Mouse (Mus musculus) limb, embryonic 11.5 days (tissue): ENCODE data around the gene Pnmt. TPM values are rescaled to one million over a fixed set of nuclear protein-coding genes. Genes with fewer than 3 reads are reported as not detected.
A peak's percentile ranks its signal among the peaks of the same experiment; 100 is the strongest.

Experiments
- ATAC-seq: fragments of 200-750 bp; cut with Nextera tagmentation; 2 replicates; pipeline ENCODE4 v1.8.0; 2017; ENCODE audit warnings: low read depth; ENCODE audit not compliant: insufficient number of reproducible peaks, low FRiP score, low TSS enrichment
- DNase-seq: peaks from one replicate; pipeline ENCODE4 v3.0.0-alpha.2; 2015; ENCODE audit warnings: low spot score
- H3K27ac ChIP-seq: fragments of 300-500 bp; sonication (generic); replicated peaks from 2 replicates; pipeline ENCODE4 v1.5.1; 2014; ENCODE audit warnings: low read depth, mild to moderate bottlenecking, low read length
- H3K27me3 ChIP-seq: fragments of 300-500 bp; sonication (generic); 2 replicates; pipeline ENCODE4 v1.6.1; 2014; ENCODE audit warnings: mild to moderate bottlenecking, low read length, mixed read lengths; ENCODE audit not compliant: control insufficient read depth, insufficient read depth
- H3K36me3 ChIP-seq: fragments of 300-500 bp; sonication (generic); 2 replicates; pipeline ENCODE4 v1.6.1; 2014; ENCODE audit warnings: mild to moderate bottlenecking, low read length, moderate library complexity, mixed read lengths; ENCODE audit not compliant: control insufficient read depth, insufficient read depth
- H3K4me1 ChIP-seq: fragments of 300-500 bp; sonication (generic); 2 replicates; pipeline ENCODE4 v1.6.1; 2014; ENCODE audit warnings: low read length, mixed read lengths; ENCODE audit not compliant: control insufficient read depth, insufficient read depth
- H3K4me2 ChIP-seq: fragments of 300-500 bp; sonication (generic); 2 replicates; pipeline ENCODE4 v1.6.1; 2014; ENCODE audit warnings: low read depth, mild to moderate bottlenecking, moderate library complexity; ENCODE audit not compliant: severe bottlenecking
- H3K4me3 ChIP-seq: fragments of 300-500 bp; sonication (generic); 2 replicates; pipeline ENCODE4 v1.5.1; 2014; ENCODE audit warnings: low read depth, low read length
- H3K9ac ChIP-seq: fragments of 300-500 bp; sonication (generic); 2 replicates; pipeline ENCODE4 v1.6.1; 2014; ENCODE audit warnings: mild to moderate bottlenecking, low read length
- H3K9me3 ChIP-seq: fragments of 300-500 bp; sonication (generic); 2 replicates; pipeline ENCODE4 v1.6.1; 2016; ENCODE audit warnings: low read length; ENCODE audit not compliant: control insufficient read depth
- WGBS: fragments of 180-500 bp; shearing (Covaris S2); extraction: QIAGEN DNeasy Blood & Tissue Kit; methylation state at CpG from one replicate; pipeline ENCODE4 v1.1.7; 2014; 5-methylcytosine and 5-hydroxymethylcytosine counted together
- polyA plus RNA-seq: library from polyadenylated mRNA; unstranded; fragments of >200 nt; fragmentation: Nextera tagmentation; extraction: Ambion mirVana; gene quantifications from 2 replicates; pipeline ENCODE4 v1.2.1, GENCODE M21; 2014

The Pnmt gene
- polyA plus RNA-seq: 0.13 and 0.17 TPM in 2 replicates

- WGBS: 49% methylated on average over 25 of the region's 25 CpGs
- peaks cover 47% of the 10 kb centered on the region for H3K27me3 ChIP-seq
- H3K9me3 ChIP-seq: no peaks in the 10 kb centered on the region
- H3K9ac ChIP-seq: no peak within 1 kb of the TSS
- H3K27ac ChIP-seq: no peak within 1 kb of the TSS
- peak within 1 kb of the TSS; percentile 29; the same call in 1 of the 2 replicates for H3K4me2 ChIP-seq
- H3K4me1 ChIP-seq: no peaks in the 10 kb centered on the region
- no peak for DNase-seq
- ATAC-seq: no peak
- peak within 1 kb of the TSS; percentile 12 for H3K4me3 ChIP-seq
- no peaks in the 10 kb centered on the region for H3K36me3 ChIP-seq
These were observed at the start of gene Pnmt for GRCm38 (mm10) chr11:98385638-98386585. TSS of gene Pnmt (plus strand) at chr11:98386450.

DNA sequence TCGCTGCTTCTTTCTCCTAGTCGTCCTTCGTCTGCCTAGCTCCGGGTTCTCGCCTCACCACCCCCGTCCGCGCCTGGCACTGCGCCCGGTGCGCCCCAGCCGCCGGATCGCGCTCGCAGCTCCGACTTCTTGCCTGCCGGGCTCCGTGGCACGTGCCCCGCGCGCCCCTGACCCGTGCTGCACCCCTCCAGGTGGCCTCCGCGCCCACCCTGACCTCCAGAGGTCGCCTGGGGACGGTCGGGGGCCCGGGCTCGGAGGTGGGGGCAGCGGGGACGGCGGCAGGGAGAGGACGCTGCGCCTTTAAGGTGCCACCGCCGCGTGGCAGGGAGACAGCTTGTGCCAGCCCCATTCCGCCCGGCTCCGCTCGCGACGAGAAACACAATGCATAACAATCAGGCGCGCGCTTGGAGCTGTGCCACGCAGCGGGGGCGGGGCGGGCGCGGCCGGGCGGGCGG, 47.7 kb upstream of the Pnmt start:
- ATAC-seq: no peak
- peak overlapping the region; percentile 85 for H3K4me2 ChIP-seq
- under 1% methylated on average over 57 of the region's 57 CpGs for WGBS
- no peaks in the 10 kb centered on the region for H3K9me3 ChIP-seq
- peaks cover 87% of the 10 kb centered on the region for H3K27me3 ChIP-seq
- no peak overlapping the region for H3K27ac ChIP-seq
- no peaks in the 10 kb centered on the region; the same call in 1 of the 2 replicates for H3K36me3 ChIP-seq
- no peak for DNase-seq
- H3K4me3 ChIP-seq: peak overlapping the region; percentile 34
- H3K4me1 ChIP-seq: peaks cover 18% of the 10 kb centered on the region
- H3K9ac ChIP-seq: peak overlapping the region; percentile 34; the same call in 1 of the 2 replicates

DNA sequence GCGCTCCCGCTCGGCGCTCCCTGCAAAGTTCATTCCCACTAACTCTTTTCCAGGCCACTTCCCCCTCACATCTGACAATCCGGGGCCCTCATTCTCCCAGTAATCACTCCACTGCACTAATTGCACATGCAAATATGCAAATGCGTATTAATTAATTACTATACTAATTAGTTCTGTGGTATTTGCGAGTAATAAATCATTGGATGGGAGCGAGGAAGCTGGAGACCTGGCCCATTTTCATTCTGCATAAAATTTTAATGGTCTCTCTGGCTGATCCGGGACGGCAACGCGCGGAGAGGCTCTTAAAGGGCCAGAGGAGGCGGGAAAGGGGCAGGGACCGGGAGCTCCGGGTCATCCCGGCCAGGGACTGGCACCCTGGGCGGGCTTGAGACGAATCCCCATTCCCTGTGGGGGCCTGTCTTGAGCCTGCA, 47.2 kb upstream of the Pnmt start:
- H3K27ac ChIP-seq: no peak overlapping the region
- peak overlapping the region; percentile 34 for H3K4me3 ChIP-seq
- H3K9me3 ChIP-seq: no peaks in the 10 kb centered on the region
- H3K27me3 ChIP-seq: peaks cover 82% of the 10 kb centered on the region
- under 1% methylated on average over 19 of the region's 19 CpGs for WGBS
- H3K4me2 ChIP-seq: peak overlapping the region; percentile 85
- no peaks in the 10 kb centered on the region; the same call in 1 of the 2 replicates for H3K36me3 ChIP-seq
- DNase-seq (no peak), ATAC-seq (no peak)
- H3K9ac ChIP-seq: peak overlapping the region; percentile 4; the same call in 1 of the 2 replicates
- H3K4me1 ChIP-seq: peaks cover 18% of the 10 kb centered on the region

GRCm38 (mm10) chr11:98339679-98340287, 46.5 kb upstream of the Pnmt start:
- H3K27me3 ChIP-seq: peaks cover 75% of the 10 kb centered on the region
- no peak overlapping the region for H3K9ac ChIP-seq
- peak overlapping the region; percentile 85; the same call in 1 of the 2 replicates for H3K4me2 ChIP-seq
- peaks cover 18% of the 10 kb centered on the region for H3K4me1 ChIP-seq
- H3K4me3 ChIP-seq: no peak overlapping the region
- DNase-seq (no peak), ATAC-seq (no peak)
- no peaks in the 10 kb centered on the region for H3K9me3 ChIP-seq
- H3K27ac ChIP-seq: no peak overlapping the region
- no peaks in the 10 kb centered on the region; the same call in 1 of the 2 replicates for H3K36me3 ChIP-seq
- WGBS: 9% methylated on average over 11 of the region's 11 CpGs

DNA sequence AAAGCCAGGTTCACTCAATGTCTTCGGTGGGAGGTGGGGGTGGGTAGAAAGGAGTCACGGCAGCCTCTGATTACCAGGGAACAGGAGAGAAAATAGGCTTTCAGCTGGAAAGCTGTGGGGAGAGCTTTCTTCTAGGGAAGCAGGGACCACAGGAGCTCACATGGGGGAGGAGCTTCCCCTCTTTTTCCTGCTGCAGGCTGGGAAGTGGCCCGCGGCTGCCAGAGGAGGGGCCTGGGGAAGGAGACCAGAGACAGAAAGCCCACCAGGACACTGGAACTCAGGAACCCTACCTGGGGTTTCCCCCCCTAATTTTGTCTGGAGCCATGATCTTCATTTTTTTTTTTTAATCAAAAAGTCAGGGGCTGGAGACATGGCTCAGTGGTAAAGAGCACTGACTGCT, 45.7 kb upstream of the Pnmt start:
- H3K4me3 ChIP-seq: no peak overlapping the region
- H3K27me3 ChIP-seq: peaks cover 74% of the 10 kb centered on the region
- H3K36me3 ChIP-seq: no peaks in the 10 kb centered on the region; the same call in 1 of the 2 replicates
- WGBS: 9% methylated on average over 3 of the region's 4 CpGs
- ATAC-seq (no peak), DNase-seq (no peak)
- no peak overlapping the region for H3K27ac ChIP-seq
- H3K9ac ChIP-seq: no peak overlapping the region
- H3K9me3 ChIP-seq: no peaks in the 10 kb centered on the region
- H3K4me1 ChIP-seq: peaks cover 18% of the 10 kb centered on the region
- H3K4me2 ChIP-seq: no peak overlapping the region

GRCm38 (mm10) chr11:98341174-98341573, 45.1 kb upstream of the Pnmt start:
- no peak overlapping the region for H3K9ac ChIP-seq
- no peak overlapping the region for H3K4me3 ChIP-seq
- H3K9me3 ChIP-seq: no peaks in the 10 kb centered on the region
- H3K4me1 ChIP-seq: peaks cover 18% of the 10 kb centered on the region
- peaks cover 74% of the 10 kb centered on the region for H3K27me3 ChIP-seq
- no peaks in the 10 kb centered on the region; the same call in 1 of the 2 replicates for H3K36me3 ChIP-seq
- no peak overlapping the region for H3K27ac ChIP-seq
- ATAC-seq (no peak), DNase-seq (no peak)
- WGBS: 60% methylated on average over 4 of the region's 4 CpGs
- H3K4me2 ChIP-seq: no peak overlapping the region

DNA sequence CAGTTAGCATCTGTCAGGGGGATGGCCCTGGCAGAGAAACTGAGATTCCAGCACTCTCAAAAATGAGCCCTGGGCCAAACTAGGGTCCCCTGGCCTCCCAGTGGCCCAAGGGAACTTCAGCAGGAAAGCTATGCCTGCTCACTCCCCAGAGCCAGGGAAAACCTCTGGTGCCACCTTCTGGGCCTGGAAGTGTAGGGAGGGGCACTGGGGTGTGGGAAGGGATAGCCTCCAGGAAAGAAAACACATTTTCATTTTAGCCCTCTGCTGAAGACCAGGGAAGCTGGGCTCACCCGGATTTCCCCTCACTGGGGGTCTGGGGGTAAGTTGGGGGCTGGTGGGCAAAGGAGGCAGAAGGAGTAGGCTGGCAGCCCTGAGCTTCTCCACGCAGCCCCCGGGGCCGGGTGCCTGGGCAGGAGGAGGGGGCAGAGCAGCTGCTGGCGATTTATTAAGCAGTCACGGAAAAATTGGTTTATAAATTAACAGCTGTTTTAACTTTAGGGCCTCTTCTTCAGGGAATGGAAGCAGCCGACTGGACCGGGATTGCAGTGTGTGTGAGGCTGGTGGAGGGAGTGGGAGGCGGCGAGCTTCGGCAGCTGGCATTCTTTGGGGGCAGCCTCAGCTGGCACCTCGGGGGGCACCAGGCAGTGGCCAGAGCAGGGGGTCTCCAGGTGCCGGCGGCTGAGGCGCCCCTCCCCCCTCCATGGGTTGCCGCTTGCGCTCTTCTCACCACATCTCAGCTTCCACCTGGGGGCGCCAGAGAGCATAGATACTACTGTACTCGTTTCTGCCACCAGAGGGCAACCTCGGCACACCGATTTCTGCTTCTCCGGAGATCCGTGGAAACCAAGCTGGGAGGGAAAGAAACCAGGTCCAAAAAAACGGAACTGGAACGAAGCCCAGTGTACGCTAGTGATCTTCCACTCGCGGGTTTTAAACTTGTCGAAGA, 44.0 kb upstream of the Pnmt start:
- ATAC-seq (0 out of 2 replicates have a peak, but pooled peaks have one; percentile 61), DNase-seq (peak; percentile 99)
- no peak overlapping the region for H3K27ac ChIP-seq
- H3K36me3 ChIP-seq: no peaks in the 10 kb centered on the region; the same call in 1 of the 2 replicates
- no peak overlapping the region for H3K9ac ChIP-seq
- WGBS: 3% methylated on average over 28 of the region's 29 CpGs
- 0 out of 2 replicates have a peak overlapping the region, but pooled peaks have one; percentile 8 for H3K4me3 ChIP-seq
- no peaks in the 10 kb centered on the region for H3K9me3 ChIP-seq
- peaks cover 18% of the 10 kb centered on the region for H3K4me1 ChIP-seq
- H3K4me2 ChIP-seq: peak overlapping the region; percentile 36
- peaks cover 74% of the 10 kb centered on the region for H3K27me3 ChIP-seq
